Mouse (Mus musculus): ENCODE measurements at regions not wholly inside any gene's neighbourhood (a gene's known extent, or its start where the extent isn't known, plus 50 kb on each side); places are given as distances from the start of the nearest gene placed in this dataset.

DNA sequence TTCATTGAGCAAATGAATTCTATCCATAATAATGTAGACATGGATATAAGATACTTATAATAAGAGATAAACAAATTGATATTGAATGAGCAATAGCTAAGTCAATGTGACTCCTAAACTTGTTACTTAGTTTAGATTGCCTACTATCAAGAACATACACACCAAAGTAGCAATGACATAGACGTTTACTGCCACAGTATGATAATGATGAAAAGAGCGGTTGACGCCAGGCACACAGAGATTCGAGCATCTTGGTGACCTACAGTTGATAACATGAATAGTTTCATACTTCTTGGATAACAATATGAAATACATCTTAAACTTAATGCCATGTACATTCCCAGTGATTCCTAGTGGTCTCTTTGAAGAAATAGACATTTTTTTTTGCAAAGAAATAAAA lies 55.9 kb upstream of the Tbc1d2b start:
- DNase-seq (ENCODE audit: low spot score): no peak

All from T-cell, adult 2 months (primary cell).